In the genomic region with DNA sequence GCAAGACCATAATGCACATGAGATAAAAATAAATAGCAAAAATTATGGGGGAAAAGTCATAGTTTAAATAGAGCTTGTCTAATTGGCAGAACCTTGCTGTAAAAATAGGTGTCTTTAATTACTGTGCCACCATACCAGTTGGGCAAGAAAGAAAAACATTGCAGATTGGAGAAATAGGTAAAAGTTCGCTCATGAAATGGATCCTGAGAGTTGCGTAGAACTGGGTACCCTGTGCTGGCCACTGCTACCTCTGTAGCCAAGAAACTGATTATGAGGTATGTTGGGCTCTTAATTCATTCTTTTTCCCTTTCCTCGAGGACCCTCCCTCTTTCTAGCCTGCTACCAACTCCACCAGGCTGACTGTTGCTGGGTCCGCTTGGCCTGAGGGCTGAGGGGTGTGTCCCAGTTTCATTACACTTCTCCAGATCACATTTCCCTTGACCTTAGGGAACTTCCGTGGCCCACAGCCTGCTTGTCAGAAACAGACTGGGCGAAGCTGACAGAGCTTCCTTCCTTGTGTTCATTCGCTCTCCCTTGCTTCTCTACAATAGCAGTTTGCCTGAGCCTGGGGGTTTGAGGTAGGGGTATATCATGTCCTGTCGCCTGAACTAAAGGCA, we compare ENCODE assay signal across 9 mouse cellular contexts. TPM values are rescaled to one million over a fixed set of nuclear protein-coding genes. Genes with fewer than 3 reads are reported as not detected.
DNase-seq lines count a peak whose midpoint lies in the region; ATAC-seq lines count a peak whose summit lies in the region.
"Had no signal": no experiment of that assay in that cellular context is flagged by ENCODE, and none has a peak within 500 bp of the region (broad histone marks: within the 10 kb centered on the region; RNA-seq: fewer than 3 reads in every experiment).

No protein-coding gene starts in this region.

- no peak overlapping the region for H3K4me2 ChIP-seq in neural tube, embryonic 15.5 days
- H3K4me2 ChIP-seq: lung, embryonic 15.5 days had no signal

- peak; percentile 73 for DNase-seq in gastrocnemius, adult 18-20 months (ENCODE audit: low spot score)
- DNase-seq in gastrocnemius, postnatal 4 days (ENCODE audit: low spot score in 2 of 2): no peak
- peak; percentile 66 for DNase-seq in gastrocnemius, postnatal 14 days
- DNase-seq in kidney, postnatal 25 days: peak; percentile 65 to 78
- DNase-seq in mesoderm, embryonic 11.5 days (ENCODE audit: low read depth, low spot score): peak; percentile 38
- DNase-seq in spleen, postnatal 14 days (ENCODE audit: low spot score in 2 of 2): no peak
- no peak for DNase-seq in cerebellum, adult 8-10 months

- WGBS in neural tube, embryonic 15.5 days: 28% methylated on average over 8 of the region's 8 CpGs

- H3K27me3 ChIP-seq in neural tube, embryonic 15.5 days (replicated peaks): no peaks in the 10 kb centered on the region
- H3K27me3 ChIP-seq: lung, embryonic 15.5 days had no signal

- ATAC-seq in neural tube, embryonic 15.5 days (ENCODE audit: low FRiP score): no peak

- no peaks in the 10 kb centered on the region for H3K36me3 ChIP-seq in neural tube, embryonic 15.5 days
- H3K36me3 ChIP-seq: lung, embryonic 15.5 days had no signal

- no peak overlapping the region for H3K4me3 ChIP-seq in neural tube, embryonic 15.5 days (replicated peaks)
- H3K4me3 ChIP-seq: lung, embryonic 15.5 days had no signal

- intact Hi-C loops in gastrocnemius, postnatal 14 days (cut with DNase I; ENCODE audit: low total_unique reads): loop anchor here (10.0 kb wide), 1 partner anchor 64 kb away; no protein-coding TSS in a partner anchor

- no peaks in the 10 kb centered on the region for H3K4me1 ChIP-seq in neural tube, embryonic 15.5 days

- H3K9ac ChIP-seq in neural tube, embryonic 15.5 days (replicated peaks): no peak overlapping the region
- H3K9ac ChIP-seq: lung, embryonic 15.5 days had no signal

- H3K9me3 ChIP-seq in neural tube, embryonic 15.5 days (replicated peaks): 0 out of 2 replicates have a peak, but pooled peaks cover 5% of the 10 kb centered on the region
- H3K9me3 ChIP-seq: lung, embryonic 15.5 days had no signal

- no peak overlapping the region for H3K27ac ChIP-seq in neural tube, embryonic 15.5 days (replicated peaks)
- H3K27ac ChIP-seq: lung, embryonic 15.5 days had no signal

RNA-seq across cellular contexts. Expression of gene Rnase13, which starts 18.5 kb away (rescaled TPM):
- total RNA-seq in gastrocnemius, adult 18-20 months (2021): not detected
- total RNA-seq in gastrocnemius, postnatal 4 days (2021): not detected
- total RNA-seq in gastrocnemius, postnatal 14 days (2021): not detected
- not detected in 2 replicates for polyA plus RNA-seq in neural tube, embryonic 15.5 days (2015; fragmentation: Nextera tagmentation; extraction: Ambion mirVana)
- polyA plus RNA-seq: lung, embryonic 15.5 days had no signal

RNA-seq across cellular contexts. Expression of gene Tppp2, which starts 22.8 kb away (rescaled TPM):
- total RNA-seq in gastrocnemius, adult 18-20 months (2021): 1 to 10 TPM; 2.2 to 2.7 TPM
- not detected for total RNA-seq in gastrocnemius, postnatal 4 days (2021)
- under 1 TPM in 1 of 2 experiments, not detected in 1; 0.35 TPM for total RNA-seq in gastrocnemius, postnatal 14 days (2021)
- polyA plus RNA-seq in neural tube, embryonic 15.5 days (2015; fragmentation: Nextera tagmentation; extraction: Ambion mirVana): not detected in 2 replicates
- polyA plus RNA-seq: lung, embryonic 15.5 days had no signal

RNA-seq across cellular contexts. Expression of gene Ndrg2, which starts 27.1 kb away (rescaled TPM):
- 1,000 to 10,000 TPM; 1,941 to 1,973 TPM for total RNA-seq in gastrocnemius, adult 18-20 months (2021)
- 100 to 1,000 TPM; 315 to 500 TPM for total RNA-seq in gastrocnemius, postnatal 4 days (2021)
- 1,000 to 10,000 TPM in 1 of 2 experiments, 100 to 1,000 TPM in 1; 964 to 1,110 TPM for total RNA-seq in gastrocnemius, postnatal 14 days (2021)
- polyA plus RNA-seq in neural tube, embryonic 15.5 days (2015; fragmentation: Nextera tagmentation; extraction: Ambion mirVana): 268 and 281 TPM in 2 replicates

RNA-seq across cellular contexts. Expression of gene Arhgef40, which starts 43.5 kb away (rescaled TPM):
- 10 to 100 TPM in 1 of 2 experiments, 1 to 10 TPM in 1; 7.8 to 13.7 TPM for total RNA-seq in gastrocnemius, adult 18-20 months (2021)
- 10 to 100 TPM; 90.4 to 92.7 TPM for total RNA-seq in gastrocnemius, postnatal 4 days (2021)
- 10 to 100 TPM; 24.2 to 32.0 TPM for total RNA-seq in gastrocnemius, postnatal 14 days (2021)
- 71.3 and 82.7 TPM in 2 replicates for polyA plus RNA-seq in neural tube, embryonic 15.5 days (2015; fragmentation: Nextera tagmentation; extraction: Ambion mirVana)

RNA-seq across cellular contexts. Expression of gene Slc39a2, which starts 48.4 kb away (rescaled TPM):
- total RNA-seq in gastrocnemius, adult 18-20 months (2021): under 1 TPM; 0.33 to 0.57 TPM
- under 1 TPM; 0.47 to 0.96 TPM for total RNA-seq in gastrocnemius, postnatal 4 days (2021)
- total RNA-seq in gastrocnemius, postnatal 14 days (2021): under 1 TPM; 0.31 to 0.37 TPM
- polyA plus RNA-seq in neural tube, embryonic 15.5 days (2015; fragmentation: Nextera tagmentation; extraction: Ambion mirVana): 1.5 and 2.0 TPM in 2 replicates

Comparison
In these comparisons a context has a peak if more than half of its experiments do, and no peak if none do; other contexts are left out.
1. DNase-seq: peak in gastrocnemius, adult 18-20 months (single experiment), gastrocnemius, postnatal 14 days (single experiment), kidney, postnatal 25 days (2 of 2) and mesoderm, embryonic 11.5 days (single experiment); none in gastrocnemius, postnatal 4 days (0 of 2), spleen, postnatal 14 days (0 of 2) and cerebellum, adult 8-10 months (single experiment).